Mouse (Mus musculus) E14TG2a.4 (cell line): ENCODE measurements around the gene Erich2.

ENCODE experiments used
- CTCF ChIP-seq: conservative IDR thresholded peaks from 2 replicates; pipeline ENCODE4 v1.5.1; 2014; ENCODE audit warnings: low read length
- NANOG ChIP-seq: IDR thresholded peaks from 2 replicates; pipeline ENCODE4 v1.6.1; 2014; ENCODE audit warnings: borderline replicate concordance, low read length, mixed read lengths

DNA sequence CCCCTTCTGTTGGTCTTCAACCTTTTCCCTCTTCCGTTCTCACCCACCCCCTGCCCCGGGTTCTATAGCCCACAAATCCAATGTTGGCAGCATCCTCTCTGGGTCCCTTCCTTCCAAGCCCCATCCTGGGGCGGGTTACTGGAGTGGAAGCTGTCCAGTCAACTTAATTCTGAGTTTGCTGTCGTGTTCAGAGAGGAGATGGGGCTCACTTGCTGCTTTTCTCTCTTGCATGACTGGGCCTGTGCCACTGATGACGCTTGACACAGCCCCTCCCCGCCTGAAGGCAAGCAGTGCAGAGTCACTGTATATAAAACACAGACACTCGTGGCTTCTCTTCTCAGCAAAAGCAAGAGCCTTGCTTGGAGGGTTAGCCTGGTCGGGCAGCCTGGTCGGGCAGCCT is 63.6 kb downstream of the Erich2 start:
- TF ChIP-seq CTCF = no peak
- TF ChIP-seq NANOG = no peak
